Mouse (Mus musculus) embryonic fibroblast, embryonic 13.5 days (primary cell): Measurements from ENCODE around the gene Slc35a3.

Source experiments
- CTCF ChIP-seq: IDR thresholded peaks from 2 replicates; pipeline ENCODE4 v1.5.1; 2011; ENCODE audit warnings: mild to moderate bottlenecking, control low read depth, low read length, moderate library complexity, borderline replicate concordance; ENCODE audit not compliant: insufficient read depth
- POLR2A ChIP-seq: IDR thresholded peaks from 2 replicates; pipeline ENCODE4 v1.6.1; 2011; ENCODE audit warnings: low read depth, mild to moderate bottlenecking, control low read depth, low read length, moderate library complexity

GRCm38 (mm10) chr3:116620636-116621370 lies 91.8 kb downstream of the Slc35a3 start:
- TF ChIP-seq CTCF (no peak), POLR2A (no peak)
